Mouse (Mus musculus) ES-E14 (cell line): Measurements from ENCODE around the gene Mrps10. TPM values are rescaled to one million over a fixed set of nuclear protein-coding genes. Genes with fewer than 3 reads are reported as not detected.

Source experiments
- DNase-seq: peaks from one replicate; pipeline ENCODE4 v3.0.0-alpha.2; 2013; ENCODE audit warnings: low read depth, low spot score
- H3K27ac ChIP-seq: 2 replicates; pipeline ENCODE4 v1.5.1; 2012; ENCODE audit warnings: low read depth, mild to moderate bottlenecking, low read length, moderate library complexity, mixed read lengths; ENCODE audit not compliant: poor library complexity, insufficient read depth, severe bottlenecking
- H3K36me3 ChIP-seq: 2 replicates; pipeline ENCODE4 v1.6.1; 2012; ENCODE audit warnings: mild to moderate bottlenecking, low read length, moderate library complexity, mixed read lengths; ENCODE audit not compliant: control insufficient read depth, poor library complexity, insufficient read depth, severe bottlenecking
- H3K4me1 ChIP-seq, 2 experiments: fragments of 150-350 bp in 1 of 2; sonication (generic) in 1 of 2; 2 replicates each; pipeline ENCODE4 v1.6.1; 2012; ENCODE audit warnings: low read length in 2 of 2, mild to moderate bottlenecking in 1 of 2, mixed read lengths in 1 of 2; ENCODE audit not compliant: control insufficient read depth in 2 of 2, insufficient read depth in 2 of 2, poor library complexity in 1 of 2
- H3K4me3 ChIP-seq, 2 experiments: fragments of 150-350 bp in 1 of 2; sonication (generic) in 1 of 2; 2 replicates each; pipeline ENCODE4 v1.5.1; 2012; ENCODE audit warnings: low read length in 2 of 2, low read depth in 1 of 2, mild to moderate bottlenecking in 1 of 2, mixed read lengths in 1 of 2; ENCODE audit not compliant: insufficient read depth in 1 of 2, poor library complexity in 1 of 2, severe bottlenecking in 1 of 2
- H3K9ac ChIP-seq: 2 replicates; pipeline ENCODE4 v1.6.1; 2012; ENCODE audit warnings: low read depth, mild to moderate bottlenecking, low read length, mixed read lengths; ENCODE audit not compliant: poor library complexity, insufficient read depth, severe bottlenecking
- H3K9me3 ChIP-seq: fragments of 150-350 bp; sonication (generic); 2 replicates; pipeline ENCODE4 v1.6.1; 2012; ENCODE audit warnings: low read depth, mild to moderate bottlenecking, low read length; ENCODE audit not compliant: control insufficient read depth, insufficient read depth
- CHD2 ChIP-seq: IDR thresholded peaks from 2 replicates; pipeline ENCODE4 v1.6.1; 2014; ENCODE audit warnings: mild to moderate bottlenecking, low read depth, low read length, inconsistent platforms
- HCFC1 ChIP-seq: IDR thresholded peaks from 2 replicates; pipeline ENCODE4 v1.6.1; 2012; ENCODE audit warnings: low read length, inconsistent platforms, borderline replicate concordance; ENCODE audit not compliant: insufficient read depth
- MAFK ChIP-seq: IDR thresholded peaks from 2 replicates; pipeline ENCODE4 v1.6.1; 2014; ENCODE audit warnings: mild to moderate bottlenecking, low read depth, low read length, inconsistent platforms; ENCODE audit not compliant: insufficient read depth
- ZC3H11A ChIP-seq: IDR thresholded peaks from 2 replicates; pipeline ENCODE4 v1.6.1; 2012; ENCODE audit warnings: low read depth, mild to moderate bottlenecking, inconsistent platforms, low read length, borderline replicate concordance
- ZNF384 ChIP-seq: IDR thresholded peaks from 2 replicates; pipeline ENCODE4 v1.6.1; 2012; ENCODE audit warnings: low read depth, low read length, inconsistent platforms
- in situ Hi-C, 2 experiments: fragments of 600-800 bp; cut with MboI; formaldehyde crosslinking; loops; one replicate each; pipeline ENCODE4 v1.15.1; 2025; ENCODE audit warnings: low sequenced_read_pairs in 2 of 2, inconsistent platforms in 1 of 2; ENCODE audit not compliant: unreplicated experiment in 2 of 2
- total RNA-seq: library from RNA; depleted of rRNA; stranded (reverse); fragments of 300-350 nt; gene quantifications from 2 replicates; pipeline ENCODE4 v1.2.3, GENCODE M21; 2012; rRNA removed

The Mrps10 gene
- total RNA-seq, 1 experiment: 65.1 TPM

GRCm38 (mm10) chr17:47424186-47424585 lies 55.5 kb downstream of the Mrps10 start:
- Histone ChIP-seq H3K4me1 (peaks cover 0 to 7% of the 10 kb centered on the region in 2 experiments; a peak in 2 of 4 replicates), H3K27ac (no peak overlapping the region), H3K9ac (no peak overlapping the region), H3K4me3 (no peak overlapping the region), H3K9me3 (no peaks in the 10 kb centered on the region), H3K36me3 (no peaks in the 10 kb centered on the region)
- in situ Hi-C loops: no loop called here
- TF ChIP-seq HCFC1 (no peak), ZC3H11A (no peak), CHD2 (no peak), ZNF384 (no peak), MAFK (no peak)
- no peak for DNase-seq

- Histone ChIP-seq H3K4me3 (no peak overlapping the region), H3K4me1 (peaks cover 0 to 2% of the 10 kb centered on the region in 2 experiments; a peak in 1 of 4 replicates), H3K9me3 (no peaks in the 10 kb centered on the region), H3K9ac (no peak overlapping the region), H3K36me3 (no peaks in the 10 kb centered on the region), H3K27ac (no peak overlapping the region)
- in situ Hi-C loops: no loop called here
- DNase-seq: no peak
- TF ChIP-seq ZC3H11A (no peak), HCFC1 (no peak), ZNF384 (no peak), CHD2 (no peak), MAFK (no peak)
Observed at GRCm38 (mm10) chr17:47427316-47427715, 58.6 kb downstream of the Mrps10 start.

DNA sequence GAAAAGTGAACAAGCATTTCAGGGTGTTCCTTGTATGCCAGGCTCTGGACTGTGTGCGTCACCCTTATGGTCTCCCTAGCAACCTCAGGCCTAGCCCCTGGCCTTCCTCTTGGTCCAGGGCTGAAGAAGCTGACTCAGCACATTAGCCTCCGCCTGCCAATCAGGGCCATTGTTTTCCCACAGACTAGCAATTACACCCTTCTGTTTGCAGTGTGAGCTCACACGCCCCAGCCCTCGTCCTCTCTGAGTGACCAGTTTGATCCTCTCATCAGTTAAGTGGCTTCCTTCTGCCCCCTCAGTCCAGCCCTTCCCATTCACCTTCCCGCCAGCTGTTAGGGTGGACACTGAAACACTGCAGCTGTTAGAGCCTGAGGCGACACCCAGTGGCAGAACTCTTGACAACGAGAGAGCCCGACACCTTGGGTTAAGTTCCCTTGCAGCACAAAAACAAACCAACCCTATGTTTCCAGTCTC lies 60.2 kb downstream of the Mrps10 start:
- TF ChIP-seq ZC3H11A (no peak), ZNF384 (no peak), HCFC1 (no peak), MAFK (no peak), CHD2 (no peak)
- no peak overlapping the region for H3K4me3 ChIP-seq
- in situ Hi-C loops: no loop called here
- no peaks in the 10 kb centered on the region for H3K36me3 ChIP-seq
- no peak overlapping the region for H3K9ac ChIP-seq
- H3K27ac ChIP-seq: no peak overlapping the region
- H3K4me1 ChIP-seq: peaks cover 0 to 2% of the 10 kb centered on the region in 2 experiments; a peak in 1 of 4 replicates
- no peaks in the 10 kb centered on the region for H3K9me3 ChIP-seq
- DNase-seq: no peak

DNA sequence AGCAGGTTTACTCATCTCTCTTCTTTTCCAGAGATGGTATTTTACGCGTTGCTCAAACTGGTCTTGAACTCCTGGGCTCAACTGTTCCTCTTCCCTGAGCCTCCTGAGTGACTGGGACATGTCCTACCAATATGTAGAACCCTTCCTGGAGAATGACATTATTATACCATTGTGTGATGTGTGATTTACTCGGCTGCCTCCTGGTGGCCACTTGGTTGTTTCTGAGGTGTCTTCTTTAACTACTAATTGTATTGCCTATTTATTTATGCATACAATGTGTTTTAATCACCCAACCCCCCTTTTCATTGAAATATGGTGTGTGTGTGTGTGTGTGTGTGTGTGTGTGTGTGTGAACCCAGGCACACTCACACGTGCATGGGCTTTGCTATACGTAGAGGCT lies 62.1 kb downstream of the Mrps10 start:
- Histone ChIP-seq H3K4me1 (peaks cover 0 to 2% of the 10 kb centered on the region in 2 experiments; a peak in 1 of 4 replicates), H3K4me3 (no peak overlapping the region), H3K9ac (no peak overlapping the region), H3K27ac (no peak overlapping the region), H3K36me3 (no peaks in the 10 kb centered on the region), H3K9me3 (no peaks in the 10 kb centered on the region)
- no peak for DNase-seq
- in situ Hi-C loops: no loop called here
- TF ChIP-seq ZC3H11A: no peak
- no peak for TF ChIP-seq CHD2
- no peak for TF ChIP-seq HCFC1
- no peak for TF ChIP-seq MAFK
- TF ChIP-seq ZNF384: no peak

Other genes with a start within 250 kb of the Mrps10 start
- gene Guca1b, start 16.5 kb downstream of the Mrps10 start, total RNA-seq: not detected in 2 replicates
- 10.7 and 12.2 TPM in 2 replicates for gene Guca1a, start 31.7 kb downstream of the Mrps10 start, total RNA-seq
- 1.5 and 2.2 TPM in 2 replicates for gene AI661453, start 67.7 kb downstream of the Mrps10 start, total RNA-seq
- 0.85 TPM in 2 replicates for gene 1700001C19Rik, start 68.5 kb downstream of the Mrps10 start, total RNA-seq
- gene Taf8, start 133.4 kb downstream of the Mrps10 start, total RNA-seq: 40.0 and 58.6 TPM in 2 replicates
- gene Ccnd3, start 136.2 kb downstream of the Mrps10 start, total RNA-seq: 125 and 131 TPM in 2 replicates
- gene Bysl, start 242.6 kb downstream of the Mrps10 start, total RNA-seq: 51.5 and 51.8 TPM in 2 replicates
- 43.4 and 46.1 TPM in 2 replicates for gene Med20, start 242.7 kb downstream of the Mrps10 start, total RNA-seq
- gene Gm20517, start 242.7 kb downstream of the Mrps10 start, total RNA-seq: 4.9 and 5.4 TPM in 2 replicates